Mouse (Mus musculus) forebrain, embryonic 11.5 days (tissue): ENCODE data around the gene Zfp697. TPM values are rescaled to one million over a fixed set of nuclear protein-coding genes. Genes with fewer than 3 reads are reported as not detected.
"Not testable (repeated sequence)": the region's sequence is repeated elsewhere in the genome, so short reads cannot be mapped to it uniquely, and the experiment has no call there.

Experiments
- ATAC-seq: fragments of 200-750 bp; cut with Nextera tagmentation; replicated peaks from 2 replicates; pipeline ENCODE4 v1.8.0; 2017; ENCODE audit warnings: moderate TSS enrichment; ENCODE audit not compliant: low FRiP score
- DNase-seq: peaks from one replicate; pipeline ENCODE4 v3.0.0-alpha.2; 2017; ENCODE audit warnings: low spot score
- H3K27ac ChIP-seq: fragments of 300-500 bp; sonication (generic); 2 replicates; pipeline ENCODE4 v1.5.1; 2014; ENCODE audit warnings: low read depth, low read length
- H3K27me3 ChIP-seq: fragments of 300-500 bp; sonication (generic); 2 replicates; pipeline ENCODE4 v1.6.1; 2014; ENCODE audit warnings: mild to moderate bottlenecking, low read length, mixed read lengths; ENCODE audit not compliant: control insufficient read depth, insufficient read depth
- H3K36me3 ChIP-seq: fragments of 300-500 bp; sonication (generic); 2 replicates; pipeline ENCODE4 v1.6.1; 2014; ENCODE audit warnings: mild to moderate bottlenecking, low read length, moderate library complexity, mixed read lengths; ENCODE audit not compliant: control insufficient read depth, insufficient read depth
- H3K4me1 ChIP-seq: fragments of 300-500 bp; sonication (generic); replicated peaks from 2 replicates; pipeline ENCODE4 v1.6.1; 2014; ENCODE audit warnings: low read length, mixed read lengths; ENCODE audit not compliant: control insufficient read depth, insufficient read depth
- H3K4me2 ChIP-seq: fragments of 300-500 bp; sonication (generic); 2 replicates; pipeline ENCODE4 v1.6.1; 2014; ENCODE audit warnings: low read depth, mild to moderate bottlenecking, low read length, moderate library complexity, mixed read lengths; ENCODE audit not compliant: severe bottlenecking
- H3K4me3 ChIP-seq: fragments of 300-500 bp; sonication (generic); 2 replicates; pipeline ENCODE4 v1.5.1; 2014; ENCODE audit warnings: low read depth, low read length
- H3K9ac ChIP-seq: fragments of 300-500 bp; sonication (generic); 2 replicates; pipeline ENCODE4 v1.6.1; 2014; ENCODE audit warnings: low read length
- H3K9me3 ChIP-seq: fragments of 300-500 bp; sonication (generic); 2 replicates; pipeline ENCODE4 v1.6.1; 2016; ENCODE audit warnings: low read length, mixed read lengths; ENCODE audit not compliant: control insufficient read depth
- WGBS: fragments of 180-500 bp; shearing (Covaris S2); extraction: QIAGEN DNeasy Blood & Tissue Kit; methylation state at CpG from one replicate; pipeline ENCODE4 v1.1.7; 2014; 5-methylcytosine and 5-hydroxymethylcytosine counted together
- polyA plus RNA-seq: library from polyadenylated mRNA; unstranded; fragments of >200 nt; fragmentation: Nextera tagmentation; extraction: Ambion mirVana; gene quantifications from 2 replicates; pipeline ENCODE4 v1.2.1, GENCODE M21; 2014

Gene Zfp697
- polyA plus RNA-seq, 1 experiment from 2014 or later, result 8.9 TPM

- not testable (repeated sequence) for H3K4me1 ChIP-seq, H3K27ac ChIP-seq, H3K9ac ChIP-seq, H3K27me3 ChIP-seq, H3K9me3 ChIP-seq, ATAC-seq, H3K4me2 ChIP-seq, H3K4me3 ChIP-seq, DNase-seq, H3K36me3 ChIP-seq
- WGBS, result 73% methylated on average over 1 of the region's 1 CpGs
These were observed 358.8 kb downstream of the Zfp697 start for GRCm38 (mm10) chr3:98741043-98741442.

GRCm38 (mm10) chr3:98752171-98752570 is 369.9 kb downstream of the Zfp697 start:
- no peak overlapping the region for H3K27ac ChIP-seq
- ATAC-seq, result no peak
- no peak overlapping the region for H3K4me3 ChIP-seq
- no peak overlapping the region for H3K9ac ChIP-seq
- H3K4me1 ChIP-seq, result no peaks in the 10 kb centered on the region
- no peaks in the 10 kb centered on the region for H3K27me3 ChIP-seq
- WGBS, result 83% methylated on average over 2 of the region's 2 CpGs
- H3K9me3 ChIP-seq, result no peaks in the 10 kb centered on the region
- no peak for DNase-seq
- H3K4me2 ChIP-seq, result no peak overlapping the region
- H3K36me3 ChIP-seq, result no peaks in the 10 kb centered on the region

GRCm38 (mm10) chr3:98756836-98757235 is 374.6 kb downstream of the Zfp697 start:
- Histone ChIP-seq H3K4me3 (no peak overlapping the region), H3K9me3 (no peaks in the 10 kb centered on the region), H3K27ac (no peak overlapping the region), H3K27me3 (no peaks in the 10 kb centered on the region), H3K4me1 (no peaks in the 10 kb centered on the region), H3K4me2 (no peak overlapping the region), H3K9ac (no peak overlapping the region), H3K36me3 (no peaks in the 10 kb centered on the region)
- DNase-seq, result no peak
- WGBS, result 88% methylated on average over 3 of the region's 3 CpGs
- no peak for ATAC-seq

- H3K27me3 ChIP-seq, result no peaks in the 10 kb centered on the region
- no peak overlapping the region for H3K9ac ChIP-seq
- H3K4me3 ChIP-seq, result no peak overlapping the region
- H3K4me1 ChIP-seq, result no peaks in the 10 kb centered on the region
- no peak overlapping the region for H3K4me2 ChIP-seq
- DNase-seq (no peak), ATAC-seq (no peak)
- H3K9me3 ChIP-seq, result no peaks in the 10 kb centered on the region
- no peaks in the 10 kb centered on the region for H3K36me3 ChIP-seq
- no peak overlapping the region for H3K27ac ChIP-seq
These were observed 381.9 kb downstream of the Zfp697 start for GRCm38 (mm10) chr3:98764155-98764554.

GRCm38 (mm10) chr3:98780921-98781320 is 398.7 kb downstream of the Zfp697 start:
- Histone ChIP-seq H3K9me3 (no peaks in the 10 kb centered on the region), H3K4me2 (no peak overlapping the region), H3K36me3 (no peaks in the 10 kb centered on the region), H3K27me3 (no peaks in the 10 kb centered on the region), H3K4me3 (no peak overlapping the region), H3K27ac (no peak overlapping the region), H3K9ac (no peak overlapping the region), H3K4me1 (no peaks in the 10 kb centered on the region)
- ATAC-seq (no peak), DNase-seq (no peak)

- no peak overlapping the region for H3K4me2 ChIP-seq
These were observed 400.1 kb downstream of the Zfp697 start for GRCm38 (mm10) chr3:98782181-98782868.

GRCm38 (mm10) chr3:98786551-98786950 is 404.3 kb downstream of the Zfp697 start:
- no peak for ATAC-seq
- Histone ChIP-seq H3K4me3 (no peak overlapping the region), H3K4me1 (no peaks in the 10 kb centered on the region), H3K9ac (no peak overlapping the region), H3K4me2 (no peak overlapping the region), H3K27me3 (no peaks in the 10 kb centered on the region), H3K9me3 (no peaks in the 10 kb centered on the region), H3K36me3 (no peaks in the 10 kb centered on the region), H3K27ac (no peak overlapping the region)
- 70% methylated on average over 2 of the region's 2 CpGs for WGBS
- no peak for DNase-seq

More at GRCm38 (mm10) chr3:98782181-98782868, 400.1 kb downstream of the Zfp697 start:
- no peak overlapping the region for H3K9ac ChIP-seq
- H3K9me3 ChIP-seq, result no peaks in the 10 kb centered on the region
- H3K36me3 ChIP-seq, result no peaks in the 10 kb centered on the region
- no peak overlapping the region for H3K27ac ChIP-seq
- no peaks in the 10 kb centered on the region for H3K27me3 ChIP-seq
- DNase-seq (no peak), ATAC-seq (no peak)
- H3K4me3 ChIP-seq, result no peak overlapping the region
- H3K4me1 ChIP-seq, result no peaks in the 10 kb centered on the region

Other genes with a start within 250 kb of the Zfp697 start
- gene Adam30, start 221.8 kb upstream of the Zfp697 start, polyA plus RNA-seq, result not detected in 2 replicates
- gene Reg4, start 160.3 kb upstream of the Zfp697 start, polyA plus RNA-seq, result not detected in 2 replicates
- gene Hmgcs2, start 102.0 kb upstream of the Zfp697 start, polyA plus RNA-seq, result 0.63 and 1.2 TPM in 2 replicates
- 332 and 367 TPM in 2 replicates for gene Phgdh, start 42.5 kb upstream of the Zfp697 start, polyA plus RNA-seq
- gene Gm4450, start 74.7 kb downstream of the Zfp697 start, polyA plus RNA-seq, result not detected in 2 replicates
- not detected in 2 replicates for gene Hsd3b4, start 128.1 kb downstream of the Zfp697 start, polyA plus RNA-seq
- gene Gm10681, start 206.3 kb downstream of the Zfp697 start, polyA plus RNA-seq, result not detected in 2 replicates
- not detected in 2 replicates for gene Hsd3b5, start 247.8 kb downstream of the Zfp697 start, polyA plus RNA-seq